Mouse (Mus musculus): ENCODE measurements around the gene Nxt1. TPM values are rescaled to one million over a fixed set of nuclear protein-coding genes. Genes with fewer than 3 reads are reported as not detected.

The Nxt1 gene
- polyA plus RNA-seq (2014; fragmentation: Nextera tagmentation; extraction: Ambion mirVana), result 89.1 and 98.2 TPM in 2 replicates

GRCm38 (mm10) chr2:148672199-148673096 lies at the start of gene Nxt1:
Gene Nxt1 (plus strand): TSS chr2:148672601.
- Histone ChIP-seq H3K27me3 (ENCODE audit: control insufficient read depth, insufficient read depth, low read length) (no peaks in the 10 kb centered on the region), H3K4me3 (ENCODE audit: low read depth, low read length) (peak within 1 kb of the TSS; percentile 70), H3K36me3 (ENCODE audit: control insufficient read depth, insufficient read depth, low read length) (peaks cover 9% of the 10 kb centered on the region), H3K27ac (ENCODE audit: low read length) (peak within 1 kb of the TSS; percentile 63; the same call in 1 of the 2 replicates), H3K9me3 (ENCODE audit: control insufficient read depth, low read depth, low read length) (no peaks in the 10 kb centered on the region), H3K4me2 (replicated peaks; ENCODE audit: low read depth, low read length) (peak within 1 kb of the TSS; percentile 63), H3K4me1 (ENCODE audit: control insufficient read depth, insufficient read depth, low read length) (peaks cover 17% of the 10 kb centered on the region; the same call in 1 of the 2 replicates), H3K9ac (replicated peaks; ENCODE audit: low read depth, low read length) (peak within 1 kb of the TSS; percentile 66)
- ATAC-seq (ENCODE audit: insufficient number of reproducible peaks, insufficient read depth, low FRiP score, low read depth), result peak; percentile 100
- WGBS, result 1% methylated on average over 58 of the region's 58 CpGs

GRCm38 (mm10) chr2:148623067-148623466 lies 49.3 kb upstream of the Nxt1 start:
- H3K27ac ChIP-seq (ENCODE audit: low read length), result no peak overlapping the region
- no peak overlapping the region for H3K4me2 ChIP-seq (replicated peaks; ENCODE audit: low read depth, low read length)
- no peak overlapping the region for H3K4me3 ChIP-seq (ENCODE audit: low read depth, low read length)
- no peaks in the 10 kb centered on the region for H3K36me3 ChIP-seq (ENCODE audit: control insufficient read depth, insufficient read depth, low read length)
- no peaks in the 10 kb centered on the region for H3K9me3 ChIP-seq (ENCODE audit: control insufficient read depth, low read depth, low read length)
- no peak overlapping the region for H3K9ac ChIP-seq (replicated peaks; ENCODE audit: low read depth, low read length)
- no peaks in the 10 kb centered on the region for H3K27me3 ChIP-seq (ENCODE audit: control insufficient read depth, insufficient read depth, low read length)
- WGBS, result 90% methylated on average over 2 of the region's 2 CpGs
- no peaks in the 10 kb centered on the region for H3K4me1 ChIP-seq (ENCODE audit: control insufficient read depth, insufficient read depth, low read length)
- no peak for ATAC-seq (ENCODE audit: insufficient number of reproducible peaks, insufficient read depth, low FRiP score, low read depth)

DNA sequence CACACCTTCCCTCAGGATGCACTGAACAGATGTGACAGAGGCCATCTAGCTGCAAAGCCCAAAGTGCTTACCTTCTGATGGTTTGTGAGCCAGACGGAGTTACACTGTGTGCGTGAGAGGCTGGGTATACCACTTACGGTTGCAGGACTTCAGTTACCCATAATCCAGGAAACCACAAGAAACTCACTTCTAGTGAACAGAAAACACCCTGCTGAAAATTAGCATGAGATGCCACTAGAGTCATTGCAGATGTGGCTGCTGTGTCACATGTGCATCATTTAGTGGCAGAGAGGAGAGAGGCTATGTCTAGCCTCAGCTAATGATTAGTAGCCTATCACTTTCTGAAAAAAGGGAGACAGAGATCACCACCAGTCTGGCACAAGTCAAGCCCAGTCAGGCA lies 47.9 kb upstream of the Nxt1 start:
- WGBS, result 94% methylated on average over 3 of the region's 3 CpGs
- H3K27me3 ChIP-seq (ENCODE audit: control insufficient read depth, insufficient read depth, low read length), result no peaks in the 10 kb centered on the region
- ATAC-seq (ENCODE audit: insufficient number of reproducible peaks, insufficient read depth, low FRiP score, low read depth), result no peak
- H3K27ac ChIP-seq (ENCODE audit: low read length), result no peak overlapping the region
- H3K4me3 ChIP-seq (ENCODE audit: low read depth, low read length), result no peak overlapping the region
- no peak overlapping the region for H3K4me2 ChIP-seq (replicated peaks; ENCODE audit: low read depth, low read length)
- no peak overlapping the region for H3K9ac ChIP-seq (replicated peaks; ENCODE audit: low read depth, low read length)
- H3K9me3 ChIP-seq (ENCODE audit: control insufficient read depth, low read depth, low read length), result no peaks in the 10 kb centered on the region
- no peaks in the 10 kb centered on the region for H3K36me3 ChIP-seq (ENCODE audit: control insufficient read depth, insufficient read depth, low read length)
- no peaks in the 10 kb centered on the region for H3K4me1 ChIP-seq (ENCODE audit: control insufficient read depth, insufficient read depth, low read length)

GRCm38 (mm10) chr2:148627011-148627471 lies 45.4 kb upstream of the Nxt1 start:
- no peaks in the 10 kb centered on the region for H3K4me1 ChIP-seq (ENCODE audit: control insufficient read depth, insufficient read depth, low read length)
- WGBS, result 66% methylated on average over 3 of the region's 3 CpGs
- H3K9ac ChIP-seq (replicated peaks; ENCODE audit: low read depth, low read length), result no peak overlapping the region
- ATAC-seq (ENCODE audit: insufficient number of reproducible peaks, insufficient read depth, low FRiP score, low read depth), result no peak
- H3K36me3 ChIP-seq (ENCODE audit: control insufficient read depth, insufficient read depth, low read length), result no peaks in the 10 kb centered on the region
- no peak overlapping the region for H3K4me2 ChIP-seq (replicated peaks; ENCODE audit: low read depth, low read length)
- no peaks in the 10 kb centered on the region for H3K9me3 ChIP-seq (ENCODE audit: control insufficient read depth, low read depth, low read length)
- H3K27me3 ChIP-seq (ENCODE audit: control insufficient read depth, insufficient read depth, low read length), result no peaks in the 10 kb centered on the region
- H3K27ac ChIP-seq (ENCODE audit: low read length), result no peak overlapping the region
- H3K4me3 ChIP-seq (ENCODE audit: low read depth, low read length), result no peak overlapping the region

DNA sequence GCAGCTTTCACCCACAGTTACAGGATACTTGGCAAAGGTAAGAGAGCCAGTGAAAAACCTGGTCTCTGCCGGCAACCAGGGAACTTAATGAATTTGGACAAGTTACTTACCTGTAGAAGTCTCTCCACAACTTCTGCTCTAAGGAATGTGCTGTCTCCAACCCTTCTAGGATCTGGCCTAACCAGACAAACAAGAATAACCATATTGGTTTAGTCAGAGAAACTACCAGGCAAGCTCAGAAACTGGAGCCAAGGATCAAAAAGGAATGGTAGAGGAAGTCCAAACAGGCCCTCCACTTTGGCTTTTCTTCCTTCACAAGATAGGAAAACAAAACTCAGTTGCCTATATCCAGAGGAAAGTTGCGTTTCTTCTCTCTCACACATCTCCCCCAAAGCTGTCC lies 41.4 kb upstream of the Nxt1 start:
- no peak overlapping the region for H3K9ac ChIP-seq (replicated peaks; ENCODE audit: low read depth, low read length)
- H3K9me3 ChIP-seq (ENCODE audit: control insufficient read depth, low read depth, low read length), result no peaks in the 10 kb centered on the region
- no peak overlapping the region for H3K4me3 ChIP-seq (ENCODE audit: low read depth, low read length)
- no peaks in the 10 kb centered on the region for H3K27me3 ChIP-seq (ENCODE audit: control insufficient read depth, insufficient read depth, low read length)
- ATAC-seq (ENCODE audit: insufficient number of reproducible peaks, insufficient read depth, low FRiP score, low read depth), result no peak
- no peak overlapping the region for H3K27ac ChIP-seq (ENCODE audit: low read length)
- 73% methylated on average over 2 of the region's 2 CpGs for WGBS
- no peaks in the 10 kb centered on the region for H3K4me1 ChIP-seq (ENCODE audit: control insufficient read depth, insufficient read depth, low read length)
- no peaks in the 10 kb centered on the region for H3K36me3 ChIP-seq (ENCODE audit: control insufficient read depth, insufficient read depth, low read length)
- no peak overlapping the region for H3K4me2 ChIP-seq (replicated peaks; ENCODE audit: low read depth, low read length)

GRCm38 (mm10) chr2:148631602-148632001 lies 40.8 kb upstream of the Nxt1 start:
- Histone ChIP-seq H3K4me1 (ENCODE audit: control insufficient read depth, insufficient read depth, low read length) (no peaks in the 10 kb centered on the region), H3K9ac (replicated peaks; ENCODE audit: low read depth, low read length) (no peak overlapping the region), H3K4me3 (ENCODE audit: low read depth, low read length) (no peak overlapping the region), H3K4me2 (replicated peaks; ENCODE audit: low read depth, low read length) (no peak overlapping the region), H3K27me3 (ENCODE audit: control insufficient read depth, insufficient read depth, low read length) (no peaks in the 10 kb centered on the region), H3K27ac (ENCODE audit: low read length) (no peak overlapping the region), H3K36me3 (ENCODE audit: control insufficient read depth, insufficient read depth, low read length) (no peaks in the 10 kb centered on the region), H3K9me3 (ENCODE audit: control insufficient read depth, low read depth, low read length) (no peaks in the 10 kb centered on the region)
- no peak for ATAC-seq (ENCODE audit: insufficient number of reproducible peaks, insufficient read depth, low FRiP score, low read depth)
- 90% methylated on average over 3 of the region's 3 CpGs for WGBS

DNA sequence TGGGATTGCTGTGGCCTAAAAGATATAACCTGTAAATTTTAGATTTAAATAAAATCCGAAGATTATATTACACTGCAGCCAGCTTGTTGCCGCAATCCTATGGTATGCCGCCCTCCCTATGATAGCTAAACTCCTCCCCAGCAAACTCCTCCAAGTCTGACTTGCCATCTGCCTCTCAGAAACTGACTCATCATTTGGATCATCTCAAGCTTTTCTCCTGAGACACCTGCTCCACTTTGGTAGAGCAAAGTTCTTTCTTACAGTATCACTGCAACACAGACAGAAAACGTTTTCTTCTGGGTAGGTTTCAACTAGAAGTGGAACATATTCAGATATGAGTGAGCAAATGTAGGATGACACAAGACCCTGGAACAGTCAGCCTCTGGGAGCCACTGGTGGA lies 37.9 kb upstream of the Nxt1 start:
- Histone ChIP-seq H3K27me3 (ENCODE audit: control insufficient read depth, insufficient read depth, low read length) (no peaks in the 10 kb centered on the region), H3K9ac (replicated peaks; ENCODE audit: low read depth, low read length) (no peak overlapping the region), H3K4me2 (replicated peaks; ENCODE audit: low read depth, low read length) (no peak overlapping the region), H3K36me3 (ENCODE audit: control insufficient read depth, insufficient read depth, low read length) (no peaks in the 10 kb centered on the region), H3K4me1 (ENCODE audit: control insufficient read depth, insufficient read depth, low read length) (no peaks in the 10 kb centered on the region), H3K27ac (ENCODE audit: low read length) (no peak overlapping the region), H3K4me3 (ENCODE audit: low read depth, low read length) (no peak overlapping the region), H3K9me3 (ENCODE audit: control insufficient read depth, low read depth, low read length) (no peaks in the 10 kb centered on the region)
- WGBS, result 83% methylated on average over 4 of the region's 4 CpGs
- no peak for ATAC-seq (ENCODE audit: insufficient number of reproducible peaks, insufficient read depth, low FRiP score, low read depth)

- Histone ChIP-seq H3K27ac (ENCODE audit: low read length) (no peak overlapping the region), H3K36me3 (ENCODE audit: control insufficient read depth, insufficient read depth, low read length) (no peaks in the 10 kb centered on the region), H3K4me2 (replicated peaks; ENCODE audit: low read depth, low read length) (no peak overlapping the region), H3K4me3 (ENCODE audit: low read depth, low read length) (no peak overlapping the region), H3K9ac (replicated peaks; ENCODE audit: low read depth, low read length) (no peak overlapping the region), H3K9me3 (ENCODE audit: control insufficient read depth, low read depth, low read length) (no peaks in the 10 kb centered on the region), H3K4me1 (ENCODE audit: control insufficient read depth, insufficient read depth, low read length) (no peaks in the 10 kb centered on the region), H3K27me3 (ENCODE audit: control insufficient read depth, insufficient read depth, low read length) (no peaks in the 10 kb centered on the region)
- 55% methylated on average over 1 of the region's 1 CpGs for WGBS
- ATAC-seq (ENCODE audit: insufficient number of reproducible peaks, insufficient read depth, low FRiP score, low read depth), result no peak
These were observed 29.6 kb upstream of the Nxt1 start for GRCm38 (mm10) chr2:148642610-148643370.

Measured in stomach, embryonic 14.5 days (tissue).